Mouse (Mus musculus) testis, postnatal 10 days (tissue): ENCODE measurements around the gene Dnhd1.

Experiments
- DNase-seq: peaks from one replicate; pipeline ENCODE4 v3.0.0; 2021; ENCODE audit warnings: low spot score

Gene Dnhd1

GRCm38 (mm10) chr7:105650639-105651435 lies at the start of gene Dnhd1:
TSS of gene Dnhd1 (plus strand) at chr7:105650827.
- DNase-seq = peak; percentile 82

- DNase-seq = peak; percentile 85
These were observed 47.6 kb upstream of the Dnhd1 start for GRCm38 (mm10) chr7:105602860-105603623.

- no peak for DNase-seq
These were observed 42.2 kb upstream of the Dnhd1 start for GRCm38 (mm10) chr7:105608467-105608866.

GRCm38 (mm10) chr7:105611767-105612166 lies 38.9 kb upstream of the Dnhd1 start:
- no peak for DNase-seq

GRCm38 (mm10) chr7:105614400-105614799 lies 36.2 kb upstream of the Dnhd1 start:
- DNase-seq = no peak

GRCm38 (mm10) chr7:105615720-105616119 lies 34.9 kb upstream of the Dnhd1 start:
- no peak for DNase-seq

- no peak for DNase-seq
These were observed 34.1 kb upstream of the Dnhd1 start for GRCm38 (mm10) chr7:105616561-105616960.

GRCm38 (mm10) chr7:105617810-105618209 lies 32.8 kb upstream of the Dnhd1 start:
- no peak for DNase-seq

- DNase-seq = no peak
These were observed 30.9 kb upstream of the Dnhd1 start for GRCm38 (mm10) chr7:105619701-105620100.

- no peak for DNase-seq
These were observed 29.6 kb upstream of the Dnhd1 start for GRCm38 (mm10) chr7:105621053-105621452.

- DNase-seq = no peak
These were observed 28.9 kb upstream of the Dnhd1 start for GRCm38 (mm10) chr7:105621646-105622292.

GRCm38 (mm10) chr7:105625397-105625796 lies 25.2 kb upstream of the Dnhd1 start:
- no peak for DNase-seq

- DNase-seq = no peak
These were observed 22.0 kb upstream of the Dnhd1 start for GRCm38 (mm10) chr7:105628633-105629032.

GRCm38 (mm10) chr7:105632551-105632972 lies 18.1 kb upstream of the Dnhd1 start:
- no peak for DNase-seq

- DNase-seq = peak; percentile 97
These were observed 17.4 kb upstream of the Dnhd1 start, which contains the start of gene Trim3 for GRCm38 (mm10) chr7:105633127-105633800. TSS of gene Trim3 (minus strand) at chr7:105633571.

GRCm38 (mm10) chr7:105633801-105634135 lies 16.9 kb upstream of the Dnhd1 start:
- DNase-seq = no peak

GRCm38 (mm10) chr7:105634272-105634920 lies 16.2 kb upstream of the Dnhd1 start:
- DNase-seq = no peak

GRCm38 (mm10) chr7:105635726-105636125 lies 14.9 kb upstream of the Dnhd1 start:
- DNase-seq = no peak

- DNase-seq = no peak
These were observed 11.9 kb upstream of the Dnhd1 start for GRCm38 (mm10) chr7:105638776-105639175.

GRCm38 (mm10) chr7:105639304-105639703 lies 11.3 kb upstream of the Dnhd1 start:
- peak; percentile 70 for DNase-seq

GRCm38 (mm10) chr7:105639756-105640155 lies 10.9 kb upstream of the Dnhd1 start, which contains the start of gene Timm10b:
TSS of gene Timm10b (plus strand) at chr7:105640056.
- DNase-seq = no peak
